ENCODE assay signal across 14 mouse cellular contexts in the genomic region with DNA sequence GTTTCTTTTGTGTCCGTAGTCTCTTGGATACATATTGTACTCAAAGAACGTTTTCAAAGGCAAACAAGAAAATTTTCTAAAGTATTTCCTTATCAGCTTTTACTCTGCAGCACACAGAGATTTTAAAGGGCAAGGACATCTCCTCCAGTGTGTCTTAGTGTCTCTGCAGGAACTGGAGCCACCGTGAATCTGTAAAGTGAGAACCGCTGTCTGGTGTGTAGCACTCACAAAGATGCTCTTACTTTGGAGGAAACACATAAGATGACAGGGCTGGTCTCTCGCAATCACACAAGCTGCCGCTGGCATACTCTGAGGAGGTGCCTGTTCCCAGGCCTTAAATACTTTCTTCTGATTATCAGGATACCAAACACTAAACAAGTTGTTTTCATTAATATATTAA. TPM values are rescaled to one million over a fixed set of nuclear protein-coding genes. Genes with fewer than 3 reads are reported as not detected.
DNase-seq lines count a peak whose midpoint lies in the region.
"Had no signal": no experiment of that assay in that cellular context is flagged by ENCODE, and none has a peak within 500 bp of the region (broad histone marks: within the 10 kb centered on the region; RNA-seq: fewer than 3 reads in every experiment).

No protein-coding gene starts in this region.

- intact Hi-C loops in gastrocnemius, postnatal 36 days (cut with DNase I), result no loop called here

- DNase-seq in adrenal gland, adult 2 months, result peak; percentile 32
- DNase-seq in adrenal gland, adult 8-10 months, result peak; percentile 16
- peak; percentile 27 for DNase-seq in adrenal gland, postnatal 14 days
- peak; percentile 22 to 33 for DNase-seq in adrenal gland, postnatal 36 days
- DNase-seq in gastrocnemius, postnatal 36 days, result no peak
- DNase-seq in frontal cortex, adult 2 months (ENCODE audit: extremely low spot score in 1 of 2, low spot score in 1 of 2), result no peak
- DNase-seq in thymus, postnatal 14 days, result no peak
- DNase-seq: cerebellum, adult 11 months; cerebellum, adult 18-20 months; cerebellum, adult 8-10 months; cerebellum, adult 9-11 months; cerebellum, postnatal 14 days; cerebellum, postnatal 36 days; embryo, embryonic 11 days had no signal

RNA-seq across cellular contexts. Expression of gene Tbc1d5, which starts 37.3 kb away (rescaled TPM):
- 10 to 100 TPM; 20.5 to 22.2 TPM for total RNA-seq in adrenal gland, adult 2 months (2021)
- polyA plus RNA-seq in adrenal gland, adult 2 months (2012; rRNA removed), result 9.3 and 10.8 TPM in 2 replicates
- 10 to 100 TPM; 21.6 to 34.2 (median 27.2) TPM for total RNA-seq in adrenal gland, adult 8-10 months (2022)
- 20.7 and 20.9 TPM in 2 replicates for total RNA-seq in adrenal gland, postnatal 14 days (2021)
- total RNA-seq in adrenal gland, postnatal 36 days (2021), result 10 to 100 TPM; 21.7 to 21.8 TPM
- 1 to 10 TPM; 6.7 to 7.4 TPM for total RNA-seq in gastrocnemius, postnatal 36 days (2021)
- polyA plus RNA-seq in frontal cortex, adult 2 months (2012; rRNA removed), result 17.5 and 19.9 TPM in 2 replicates

Comparison
In these comparisons a context has a peak if more than half of its experiments do, and no peak if none do; other contexts are left out.
1. DNase-seq: peak in adrenal gland, adult 2 months (single experiment), adrenal gland, adult 8-10 months (single experiment), adrenal gland, postnatal 14 days (single experiment) and adrenal gland, postnatal 36 days (2 of 2); none in gastrocnemius, postnatal 36 days (0 of 2), frontal cortex, adult 2 months (0 of 2) and thymus, postnatal 14 days (single experiment).